Mouse (Mus musculus) small intestine, adult 2 months (tissue): ENCODE measurements at regions not wholly inside any gene's neighbourhood (a gene's known extent, or its start where the extent isn't known, plus 50 kb on each side); places are given as distances from the start of the nearest gene placed in this dataset.

Source experiments
- CTCF ChIP-seq: fragments of 200-500 bp; IDR thresholded peaks from 2 replicates; pipeline ENCODE4 v1.5.1; 2012; ENCODE audit warnings: low read depth, mild to moderate bottlenecking, control low read depth, inconsistent platforms, low read length, moderate library complexity, mixed read lengths; ENCODE audit not compliant: insufficient replicate concordance, insufficient read length; ENCODE audit errors: extremely low read depth
- POLR2A ChIP-seq: fragments of 200-500 bp; IDR thresholded peaks from 2 replicates; pipeline ENCODE4 v1.6.1; 2012; ENCODE audit warnings: low read depth, mild to moderate bottlenecking, control low read depth, inconsistent platforms, low read length, moderate library complexity

- TF ChIP-seq CTCF = no peak
- no peak for TF ChIP-seq POLR2A
Observed at GRCm38 (mm10) chr4:55984026-55984425, 451.8 kb upstream of the Klf4 start.
